Mouse (Mus musculus) cortical plate, adult 2 months (tissue): Measurements from ENCODE around the gene Nbl1. TPM values are rescaled to one million over a fixed set of nuclear protein-coding genes. Genes with fewer than 3 reads are reported as not detected.

Experiments used
- H3K27ac ChIP-seq: fragments of 200-500 bp; 2 replicates; pipeline ENCODE4 v1.5.1; 2012; ENCODE audit warnings: low read length, control low read depth, inconsistent platforms; ENCODE audit not compliant: insufficient read depth
- H3K4me1 ChIP-seq: fragments of 200-500 bp; 2 replicates; pipeline ENCODE4 v1.6.1; 2011; ENCODE audit warnings: low read length; ENCODE audit not compliant: control insufficient read depth, insufficient read depth
- H3K4me3 ChIP-seq: fragments of 200-500 bp; 2 replicates; pipeline ENCODE4 v1.5.1; 2011; ENCODE audit warnings: mild to moderate bottlenecking, low read length, control low read depth; ENCODE audit not compliant: insufficient read depth
- CTCF ChIP-seq: fragments of 200-500 bp; IDR thresholded peaks from 2 replicates; pipeline ENCODE4 v1.5.1; 2011; ENCODE audit warnings: mild to moderate bottlenecking, control low read depth, low read length; ENCODE audit not compliant: insufficient read depth; ENCODE audit errors: extremely low read depth
- POLR2A ChIP-seq: fragments of 200-500 bp; IDR thresholded peaks from 2 replicates; pipeline ENCODE4 v1.6.1; 2011; ENCODE audit warnings: mild to moderate bottlenecking, low read length, control low read depth; ENCODE audit not compliant: insufficient read depth; ENCODE audit errors: extremely low read depth
- polyA plus RNA-seq: library from polyadenylated mRNA; depleted of rRNA; stranded (reverse); fragments of >200 nt; gene quantifications from 2 replicates; pipeline ENCODE4 v1.2.3, GENCODE M21; 2012

Gene Nbl1
- polyA plus RNA-seq, 1 experiment, result 81.1 TPM

DNA sequence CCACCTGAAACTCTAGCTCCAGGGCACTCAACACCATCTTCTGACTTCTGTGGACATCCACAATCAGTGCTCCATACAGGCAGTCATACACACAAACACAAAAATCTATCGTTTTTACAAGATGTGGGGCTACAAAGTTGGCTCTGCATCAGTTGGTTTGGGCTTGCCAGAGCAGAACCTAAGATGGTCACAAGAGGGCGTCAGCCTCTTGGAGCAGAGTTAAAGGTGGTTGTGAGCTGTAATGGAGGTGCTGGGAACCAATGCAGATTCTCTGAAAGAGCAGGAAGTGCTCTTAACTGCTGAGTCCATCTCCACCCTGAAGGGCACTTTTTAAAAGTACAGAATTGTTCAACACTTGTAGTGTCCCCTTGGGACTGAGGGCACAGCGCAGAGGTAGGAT, 33.7 kb upstream of the Nbl1 start:
- Histone ChIP-seq H3K4me1 (peaks cover 5% of the 10 kb centered on the region), H3K27ac (no peak overlapping the region), H3K4me3 (no peak overlapping the region)
- TF ChIP-seq CTCF (no peak), POLR2A (no peak)

- H3K4me3 ChIP-seq, result no peak overlapping the region
- H3K4me1 ChIP-seq, result peaks cover 5% of the 10 kb centered on the region
- no peak overlapping the region for H3K27ac ChIP-seq
- no peak for TF ChIP-seq CTCF
- TF ChIP-seq POLR2A, result no peak
Measured at GRCm38 (mm10) chr4:139124940-139125339, 32.1 kb upstream of the Nbl1 start.

DNA sequence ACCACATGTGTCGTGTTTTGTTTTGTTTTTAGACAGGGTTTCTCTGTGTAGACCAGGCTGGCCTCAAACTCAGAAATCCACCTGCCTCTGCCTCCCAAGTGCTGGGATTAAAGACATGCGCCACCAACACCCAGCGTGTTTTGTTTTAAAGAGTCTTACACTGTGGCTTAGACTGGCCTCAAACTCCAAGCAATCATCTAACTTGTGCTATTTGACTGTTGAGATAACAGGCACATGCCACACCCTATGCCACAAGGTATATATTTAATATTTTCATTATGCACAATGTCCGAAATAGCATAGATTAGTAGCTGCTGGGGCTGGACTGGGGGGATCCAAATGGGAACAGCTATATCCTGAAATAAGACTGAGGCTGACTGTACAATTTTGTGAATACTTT, 29.8 kb upstream of the Nbl1 start:
- Histone ChIP-seq H3K4me3 (no peak overlapping the region), H3K27ac (no peak overlapping the region), H3K4me1 (no peaks in the 10 kb centered on the region)
- TF ChIP-seq POLR2A (no peak), CTCF (no peak)

GRCm38 (mm10) chr4:139120998-139121397, 28.2 kb upstream of the Nbl1 start:
- Histone ChIP-seq H3K27ac (no peak overlapping the region), H3K4me1 (no peaks in the 10 kb centered on the region; the same call in 1 of the 2 replicates), H3K4me3 (no peak overlapping the region)
- TF ChIP-seq POLR2A (no peak), CTCF (no peak)

GRCm38 (mm10) chr4:139120281-139120814, 27.6 kb upstream of the Nbl1 start:
- no peak overlapping the region for H3K27ac ChIP-seq
- H3K4me3 ChIP-seq, result no peak overlapping the region
- no peaks in the 10 kb centered on the region; the same call in 1 of the 2 replicates for H3K4me1 ChIP-seq
- TF ChIP-seq POLR2A (no peak), CTCF (no peak)

DNA sequence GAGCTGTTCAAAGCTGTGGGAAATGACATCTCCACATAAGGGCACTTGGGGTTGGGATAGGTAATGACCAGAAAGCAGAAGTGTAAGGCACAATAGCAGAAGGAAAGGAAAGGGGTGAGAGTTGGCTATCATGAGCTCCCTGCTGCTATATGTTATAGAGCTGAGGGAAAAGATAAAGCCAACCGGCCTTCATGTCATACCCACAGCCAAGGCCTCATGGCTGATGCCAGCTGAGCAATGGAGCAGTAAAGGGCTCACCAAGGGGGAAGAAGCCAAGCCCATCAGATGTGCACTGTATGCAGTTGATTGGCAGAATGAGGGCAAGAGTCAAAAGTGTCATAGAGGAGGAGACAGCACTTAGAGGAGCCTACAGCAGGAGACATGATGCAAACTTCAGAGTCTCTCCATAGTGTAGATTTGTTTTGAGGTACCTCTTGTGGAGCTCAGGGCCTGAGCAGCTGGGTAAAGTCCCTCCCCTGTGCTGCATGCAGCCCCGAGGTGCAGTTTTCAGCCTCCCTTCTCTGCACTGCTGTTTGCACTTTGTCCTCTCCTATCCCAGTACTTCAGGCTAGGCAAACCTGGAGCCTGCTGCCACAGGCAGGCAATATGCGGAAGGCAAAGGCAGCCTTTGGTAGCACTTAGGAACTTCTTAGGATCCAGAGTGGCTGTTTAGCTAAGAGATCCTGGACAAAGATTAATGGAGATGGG, 23.7 kb upstream of the Nbl1 start:
- TF ChIP-seq POLR2A (no peak), CTCF (no peak)
- Histone ChIP-seq H3K4me1 (peaks cover 2% of the 10 kb centered on the region; the same call in 1 of the 2 replicates), H3K4me3 (no peak overlapping the region), H3K27ac (no peak overlapping the region)

GRCm38 (mm10) chr4:139115721-139116120, 22.9 kb upstream of the Nbl1 start:
- no peak overlapping the region for H3K4me3 ChIP-seq
- H3K4me1 ChIP-seq, result peaks cover 2% of the 10 kb centered on the region; the same call in 1 of the 2 replicates
- no peak overlapping the region for H3K27ac ChIP-seq
- TF ChIP-seq POLR2A, result no peak
- no peak for TF ChIP-seq CTCF

GRCm38 (mm10) chr4:139112482-139112881, 19.7 kb upstream of the Nbl1 start:
- peaks cover 4% of the 10 kb centered on the region; the same call in 1 of the 2 replicates for H3K4me1 ChIP-seq
- H3K4me3 ChIP-seq, result no peak overlapping the region
- TF ChIP-seq POLR2A (no peak), CTCF (no peak)

GRCm38 (mm10) chr4:139111421-139111820, 18.6 kb upstream of the Nbl1 start:
- Histone ChIP-seq H3K27ac (no peak overlapping the region), H3K4me1 (peaks cover 4% of the 10 kb centered on the region; the same call in 1 of the 2 replicates), H3K4me3 (no peak overlapping the region)
- TF ChIP-seq POLR2A (no peak), CTCF (no peak)

More at GRCm38 (mm10) chr4:139112482-139112881, 19.7 kb upstream of the Nbl1 start:
- H3K27ac ChIP-seq, result no peak overlapping the region

GRCm38 (mm10) chr4:139110858-139111257, 18.1 kb upstream of the Nbl1 start:
- peaks cover 4% of the 10 kb centered on the region; the same call in 1 of the 2 replicates for H3K4me1 ChIP-seq
- H3K27ac ChIP-seq, result no peak overlapping the region
- H3K4me3 ChIP-seq, result no peak overlapping the region
- TF ChIP-seq POLR2A, result no peak
- no peak for TF ChIP-seq CTCF
